Mouse (Mus musculus) spleen, postnatal 0 days (tissue): Measurements from ENCODE around the gene Cntn5. TPM values are rescaled to one million over a fixed set of nuclear protein-coding genes. Genes with fewer than 3 reads are reported as not detected.

Source experiments
- polyA plus RNA-seq: library from polyadenylated mRNA; unstranded; fragments of >200 nt; fragmentation: Nextera tagmentation; extraction: Ambion mirVana; gene quantifications from 2 replicates; pipeline ENCODE4 v1.2.1, GENCODE M21; 2015

Cntn5 gene
- 0.16 and 0.19 TPM in 2 replicates for polyA plus RNA-seq

GRCm38 (mm10) chr9:10904616-10905363 lies at the start of gene Cntn5:
Gene Cntn5, minus strand, starts transcription at chr9:10904775.

